Mouse (Mus musculus): ENCODE results near the gene Ly6g5b.

GRCm38 (mm10) chr17:35090166-35090932 is 24.9 kb downstream of the Ly6g5b start:
- peak; percentile 59 for TF ChIP-seq GATA1 (IDR thresholded peaks at IDR 0.05; ENCODE audit: low read length)
- TF ChIP-seq TAL1 (IDR thresholded peaks at IDR 0.05; ENCODE audit: low read length) = peak; percentile 61

Measured in erythroblast, embryonic 14.5 days (primary cell).